Mouse (Mus musculus) lung, postnatal 14 days (tissue): ENCODE results near the gene Ulk4.
A peak's percentile ranks its signal among the peaks of the same experiment; 100 is the strongest.

Experiments
- DNase-seq: peaks from one replicate; pipeline ENCODE4 v3.0.0; 2021

Gene Ulk4

GRCm38 (mm10) chr9:121277118-121278060, at the start of gene Ulk4:
Gene Ulk4 (minus strand): TSS chr9:121277197.
- DNase-seq = peak; percentile 90

GRCm38 (mm10) chr9:121322034-121322433, 45.0 kb upstream of the Ulk4 start:
- DNase-seq = no peak

DNA sequence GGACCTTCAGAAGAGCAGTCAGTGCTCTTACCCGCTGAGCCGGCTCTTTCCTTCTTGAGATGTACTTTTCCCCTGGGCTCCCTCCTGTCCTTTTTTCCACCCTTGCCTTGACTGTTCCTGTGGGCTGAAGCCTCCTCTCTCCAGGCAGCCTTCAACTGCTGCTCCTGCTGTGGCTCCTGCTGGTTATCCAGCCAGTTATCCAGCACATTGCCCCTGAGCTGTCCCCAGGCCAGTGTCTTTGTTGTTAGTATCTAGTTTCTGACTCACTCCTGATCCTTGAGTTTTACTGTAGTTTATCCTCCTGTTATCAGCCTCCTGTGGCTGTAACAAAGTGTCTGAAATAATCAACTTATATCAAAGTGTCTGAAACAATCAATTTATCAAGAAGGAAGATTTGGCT, 44.1 kb upstream of the Ulk4 start:
- no peak for DNase-seq

DNA sequence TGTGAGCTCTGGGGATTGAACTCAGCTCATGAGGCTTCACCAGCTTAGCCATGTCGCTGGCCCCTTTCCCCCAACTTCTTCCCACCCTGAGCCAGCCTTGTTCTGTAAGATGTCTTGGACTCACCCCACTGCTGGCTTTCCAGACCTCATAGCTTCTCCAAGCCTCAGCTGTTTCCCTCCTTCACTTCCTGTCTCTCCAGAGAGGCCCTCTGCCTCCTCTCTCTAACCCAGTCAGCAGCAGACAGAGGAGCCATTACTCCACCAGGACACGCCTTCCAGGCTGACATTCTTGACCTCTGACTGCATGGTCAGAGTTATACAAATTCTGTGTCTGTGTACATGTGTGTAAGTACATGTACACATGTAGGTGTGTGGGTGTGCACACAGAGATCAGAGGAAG, 43.4 kb upstream of the Ulk4 start:
- DNase-seq = no peak

- DNase-seq = no peak
Observed at GRCm38 (mm10) chr9:121319323-121319966, 42.4 kb upstream of the Ulk4 start.

GRCm38 (mm10) chr9:121316621-121317405, 39.8 kb upstream of the Ulk4 start:
- DNase-seq = peak; percentile 45

GRCm38 (mm10) chr9:121315901-121316595, 39.1 kb upstream of the Ulk4 start:
- no peak for DNase-seq

GRCm38 (mm10) chr9:121314541-121315152, 37.6 kb upstream of the Ulk4 start:
- peak; percentile 70 for DNase-seq

DNA sequence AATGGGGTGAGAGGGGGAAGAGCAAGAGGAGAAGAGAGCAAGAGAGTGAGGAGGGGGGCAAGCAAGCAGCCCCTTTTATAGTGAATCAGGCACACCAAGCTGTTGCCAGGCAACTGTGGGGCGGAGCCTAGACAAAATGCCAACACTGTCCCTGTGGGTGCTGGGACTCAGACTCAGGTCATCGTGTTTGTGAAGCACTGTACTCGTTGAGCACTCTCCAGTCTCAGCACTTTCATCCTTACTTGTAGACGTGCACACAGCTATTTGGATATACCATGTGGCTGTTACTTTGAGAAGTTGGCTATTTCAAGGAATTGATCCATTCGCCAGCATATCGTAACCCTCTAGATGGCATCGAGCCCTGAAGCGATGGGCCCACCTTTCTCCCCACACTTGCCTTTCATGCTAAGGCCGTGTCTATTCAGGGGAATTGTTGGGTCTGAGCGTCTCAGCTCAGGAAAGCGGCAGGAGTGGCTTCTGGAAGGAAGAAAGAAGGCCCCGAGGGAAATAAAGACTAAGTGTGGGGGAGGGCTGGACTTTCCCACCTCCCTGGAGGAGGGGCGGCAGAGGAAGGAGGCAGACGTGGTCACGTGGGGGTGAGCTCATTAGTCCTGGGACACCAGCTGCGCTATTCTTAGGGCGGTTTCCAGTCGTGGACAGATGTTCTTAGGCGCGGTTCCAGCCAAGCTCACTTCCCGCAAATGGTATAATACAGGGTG, 36.8 kb upstream of the Ulk4 start:
- DNase-seq = peak; percentile 88

DNA sequence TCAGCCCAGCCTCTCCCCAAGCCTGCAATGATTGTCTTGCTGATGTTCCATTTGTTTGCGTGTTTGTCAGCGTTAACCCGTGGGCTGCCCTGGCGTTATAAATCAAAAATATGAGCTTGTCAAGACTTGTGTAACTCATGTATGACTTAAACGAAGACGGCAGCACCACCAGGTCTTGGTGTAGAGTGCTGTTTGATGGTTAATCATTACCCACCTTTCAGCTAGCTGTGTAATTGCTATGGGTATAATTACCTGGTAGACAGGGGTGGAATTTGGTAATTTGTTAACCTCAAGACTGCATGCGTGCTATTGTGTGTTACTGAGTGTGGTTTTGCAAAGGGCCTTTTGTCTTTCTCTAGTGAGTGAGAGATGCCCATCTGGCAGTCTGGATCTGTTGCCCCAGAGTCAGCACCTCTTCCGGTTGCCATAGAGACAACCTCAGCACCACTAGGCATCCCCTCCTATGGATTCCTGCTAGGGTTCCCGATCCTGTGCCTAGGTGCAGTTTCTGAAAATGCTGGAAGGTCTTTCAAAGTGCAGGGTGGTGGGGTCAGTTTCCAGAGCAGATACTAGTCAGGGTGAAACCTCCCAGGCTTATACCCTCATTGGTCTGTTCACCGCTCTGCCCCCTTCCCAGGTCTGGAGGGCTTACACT, 35.4 kb upstream of the Ulk4 start:
- DNase-seq = no peak

- no peak for DNase-seq
Observed at GRCm38 (mm10) chr9:121311846-121312236, 34.8 kb upstream of the Ulk4 start.

DNA sequence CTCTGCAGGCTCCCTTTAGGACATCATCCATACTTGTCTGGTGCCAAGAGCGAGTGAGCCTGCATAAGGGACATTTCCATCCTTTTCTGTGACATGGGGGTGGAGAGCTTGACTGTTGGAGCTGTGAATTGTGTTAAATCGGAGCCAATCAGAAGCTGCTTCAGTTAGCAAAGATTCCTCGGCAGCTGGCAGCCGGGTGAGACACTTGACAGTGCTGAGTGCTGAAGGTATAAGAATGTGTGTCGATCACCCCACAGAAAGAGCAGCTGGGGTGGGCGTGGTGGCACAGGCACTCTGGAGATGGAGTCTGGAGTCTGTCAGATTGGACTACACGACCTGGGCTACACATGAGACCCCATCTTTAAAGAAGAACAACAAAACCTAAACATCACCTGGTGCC, 33.5 kb upstream of the Ulk4 start:
- DNase-seq = no peak

DNA sequence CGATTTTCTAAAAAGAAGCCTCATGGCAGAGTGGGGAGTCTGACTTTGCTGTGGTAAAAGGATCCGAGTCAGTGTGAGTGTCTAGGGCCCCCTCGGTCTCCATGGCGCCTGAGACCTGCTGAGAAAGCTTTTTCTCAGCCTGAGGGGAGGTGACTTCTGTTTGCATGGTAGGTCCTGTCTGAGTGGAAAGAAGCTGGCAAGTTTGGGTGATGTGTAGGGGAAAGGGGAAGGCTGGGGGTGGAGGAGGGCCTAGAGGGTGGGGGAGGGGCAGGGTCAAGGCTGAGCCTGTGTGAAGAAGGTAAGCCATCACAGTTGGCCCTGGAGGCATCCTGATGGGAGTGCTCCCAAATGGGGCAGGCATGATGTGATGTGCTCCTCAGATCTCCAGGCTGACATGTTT, 32.3 kb upstream of the Ulk4 start:
- no peak for DNase-seq

GRCm38 (mm10) chr9:121305456-121305855, 28.5 kb upstream of the Ulk4 start:
- no peak for DNase-seq

GRCm38 (mm10) chr9:121304520-121304919, 27.5 kb upstream of the Ulk4 start:
- no peak for DNase-seq

- no peak for DNase-seq
Observed at GRCm38 (mm10) chr9:121303748-121304147, 26.8 kb upstream of the Ulk4 start.

DNA sequence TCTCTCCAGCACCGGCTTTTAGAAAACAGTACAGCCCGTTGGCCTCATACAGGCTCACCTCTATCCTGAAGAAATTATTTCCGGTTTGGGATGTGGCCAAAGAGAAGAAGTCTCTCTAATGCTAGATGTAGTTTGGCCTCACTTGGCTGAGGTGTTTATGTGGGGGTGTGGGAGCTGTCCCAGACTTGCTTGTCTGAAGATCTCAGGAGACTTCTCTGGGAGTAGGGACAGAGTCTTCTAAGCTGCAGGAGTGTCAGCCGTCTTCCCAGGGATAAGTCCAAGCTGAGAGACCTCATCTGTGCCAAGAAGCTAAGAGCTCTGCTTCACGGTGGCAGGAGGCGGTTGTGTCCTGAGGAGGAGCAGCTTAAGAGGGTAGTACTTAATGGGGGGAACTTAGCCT, 26.1 kb upstream of the Ulk4 start:
- DNase-seq = no peak

DNA sequence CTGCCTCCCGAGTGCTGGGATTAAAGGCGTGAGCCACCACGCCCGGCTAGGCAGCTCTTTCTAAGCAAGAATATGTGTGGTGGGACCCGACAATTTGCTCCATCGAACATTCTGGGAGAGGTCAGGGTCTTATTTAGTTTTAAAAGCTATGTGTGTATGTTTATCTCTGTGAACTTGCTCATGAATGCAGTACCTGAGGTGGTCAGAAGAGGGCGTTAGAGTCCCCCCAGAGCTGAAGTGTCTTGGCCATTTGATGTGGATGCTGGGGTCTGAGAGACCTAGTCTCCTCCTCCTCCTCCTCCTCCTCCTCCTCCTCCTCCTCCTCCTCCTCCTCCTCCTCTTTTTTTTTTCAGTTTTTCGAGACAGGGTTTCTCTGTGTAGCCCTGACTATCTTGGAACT, 25.5 kb upstream of the Ulk4 start:
- no peak for DNase-seq

GRCm38 (mm10) chr9:121301041-121301920, 24.3 kb upstream of the Ulk4 start:
- DNase-seq = no peak

DNA sequence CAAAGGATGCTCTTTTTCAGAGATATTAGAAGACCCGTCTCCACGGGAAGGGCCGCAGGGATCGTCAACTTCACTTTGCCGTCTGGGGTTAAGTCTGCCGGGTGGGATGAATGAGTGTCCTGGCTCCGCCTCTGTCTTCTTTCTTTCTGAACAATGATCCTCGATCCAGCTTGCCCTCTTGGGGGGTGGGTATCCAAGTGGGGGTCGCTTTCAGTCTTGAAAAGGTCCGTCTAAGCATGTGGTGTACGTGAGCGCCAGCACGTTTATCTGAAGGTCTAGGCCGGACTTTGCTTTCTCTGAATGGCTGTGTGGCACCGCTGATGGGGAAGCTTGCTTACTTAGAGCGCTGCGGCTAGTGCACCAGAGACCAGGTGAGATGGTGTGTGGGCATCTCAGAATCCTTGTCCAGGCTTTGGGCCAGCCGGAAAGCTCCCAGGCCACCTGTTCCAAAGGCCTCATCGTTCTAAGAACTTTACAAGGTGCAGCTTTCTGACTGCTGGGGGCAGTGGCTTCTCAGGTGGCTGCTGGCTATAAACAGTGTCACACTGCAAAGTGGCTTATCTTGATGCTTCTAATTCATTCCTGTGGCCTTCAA, 23.1 kb upstream of the Ulk4 start:
- DNase-seq = no peak
